Mouse (Mus musculus): ENCODE measurements around the gene Plaur. TPM values are rescaled to one million over a fixed set of nuclear protein-coding genes. Genes with fewer than 3 reads are reported as not detected.

Plaur gene
- 48.8 TPM for polyA plus RNA-seq (2014; fragmentation: Illumina TruSeq; extraction: RNeasy Lipid Tissue Mini Kit (QIAGEN cat#74804); ENCODE audit: insufficient read depth, low read depth, low replicate concordance)

DNA sequence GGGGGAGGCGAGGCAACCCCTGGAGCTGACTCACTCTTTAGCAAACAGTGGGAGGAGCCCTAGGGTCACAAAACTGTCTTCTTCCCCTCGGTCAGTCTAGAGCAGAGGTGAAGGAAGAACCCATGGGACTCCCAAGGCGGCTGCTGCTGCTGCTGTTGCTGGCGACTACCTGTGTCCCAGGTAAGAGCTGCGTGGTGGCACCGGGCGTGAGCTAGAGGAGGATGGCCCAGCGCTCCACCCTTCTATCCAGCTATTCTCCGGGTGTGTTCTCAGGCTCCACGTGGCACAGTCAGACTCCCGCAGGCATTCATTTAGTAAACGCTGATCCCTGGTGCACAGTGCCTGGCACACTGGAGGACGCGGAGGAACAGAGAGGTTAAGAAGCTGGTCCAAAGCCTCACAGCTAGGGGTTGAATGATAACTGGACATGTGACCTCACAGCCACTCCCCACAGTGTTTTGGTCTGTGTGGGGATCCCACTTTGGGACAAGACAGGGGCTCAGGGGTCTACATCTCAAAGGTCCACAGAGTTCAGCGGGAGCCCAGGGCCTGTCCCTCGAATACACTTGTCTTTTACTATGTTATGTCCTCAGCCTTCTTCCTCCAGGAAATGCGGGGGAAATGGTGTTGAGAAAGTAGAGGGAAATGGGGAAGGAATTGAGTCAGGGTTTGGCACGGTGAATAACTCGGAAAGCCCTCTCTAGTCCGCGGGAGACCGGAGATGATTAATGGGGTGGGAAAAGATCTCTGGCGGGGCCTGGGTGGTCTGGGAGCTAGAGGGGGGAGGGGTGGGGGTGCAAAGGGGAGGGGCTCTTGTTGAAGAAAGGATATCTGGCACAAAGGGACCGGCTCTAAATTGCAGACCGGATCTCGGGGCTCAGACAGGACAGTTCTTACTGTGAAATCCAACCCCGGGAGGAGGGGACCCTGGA, at the start of gene Plaur:
Plaur (plus strand) TSS at position 97 of the 932 bp plus-strand sequence.

DNA sequence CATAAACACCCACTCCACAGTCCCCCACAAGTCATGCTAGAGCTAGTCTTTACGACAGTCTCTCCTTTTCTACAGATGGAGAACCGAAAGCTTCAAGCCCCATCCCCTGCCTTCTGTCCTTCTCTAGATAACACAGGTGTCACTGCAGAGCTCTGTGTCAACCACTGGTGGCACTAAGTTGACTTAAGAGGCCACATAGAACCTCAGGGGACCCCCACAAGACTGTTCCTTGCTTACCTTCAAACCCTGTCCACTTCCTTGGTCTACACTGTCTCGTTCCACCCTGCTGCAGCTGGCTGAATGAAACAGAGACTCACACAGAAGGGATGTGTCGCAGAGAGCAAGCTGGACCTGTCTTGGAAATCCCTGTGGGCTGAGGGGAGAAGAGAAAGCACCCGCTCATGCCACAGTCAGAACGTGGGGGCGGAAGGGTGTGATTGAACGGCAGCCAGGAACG, 10.4 kb upstream of the Plaur start, which contains the start of gene Irgc1:
Irgc1 (minus strand) TSS at position 443 of the 457 bp plus-strand sequence.

DNA sequence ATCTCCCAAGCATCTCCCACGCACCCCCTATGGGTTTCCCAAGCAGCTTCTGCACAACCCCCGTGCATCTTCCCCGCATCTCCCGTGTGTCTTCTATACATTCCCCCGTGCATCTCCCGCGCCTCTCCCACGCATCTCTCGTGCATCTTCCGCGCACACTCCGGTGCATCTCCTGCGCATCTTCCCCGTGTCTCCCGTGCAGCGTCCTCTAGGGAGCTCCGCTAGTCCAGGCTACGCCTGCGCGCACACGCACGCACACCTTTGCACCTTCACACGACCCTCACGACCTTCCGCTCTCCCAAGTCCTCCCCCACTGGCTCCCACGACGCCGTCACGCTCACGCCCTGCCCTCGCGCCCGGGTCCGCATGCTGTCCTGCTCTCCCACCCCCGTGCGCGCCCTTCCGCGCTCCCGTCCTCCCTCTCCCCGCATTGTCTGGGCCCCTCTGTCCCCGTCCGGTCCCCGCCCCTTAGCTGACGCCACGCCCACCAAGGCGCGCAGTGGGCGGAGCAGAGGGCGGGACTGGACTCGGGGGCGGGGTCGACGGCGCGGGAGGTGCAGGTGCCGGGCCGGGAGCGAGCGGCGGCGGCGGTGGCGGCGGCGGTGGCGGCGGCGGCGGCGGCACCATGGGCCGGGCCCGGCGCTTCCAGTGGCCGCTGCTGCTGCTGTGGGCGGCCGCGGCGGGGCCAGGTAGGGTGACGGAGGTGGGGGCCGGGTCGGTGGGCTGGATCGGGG, 19.4 kb downstream of the Plaur start, which contains the start of gene Cadm4:
Cadm4 (plus strand) TSS at position 550 of the 734 bp plus-strand sequence.

DNA sequence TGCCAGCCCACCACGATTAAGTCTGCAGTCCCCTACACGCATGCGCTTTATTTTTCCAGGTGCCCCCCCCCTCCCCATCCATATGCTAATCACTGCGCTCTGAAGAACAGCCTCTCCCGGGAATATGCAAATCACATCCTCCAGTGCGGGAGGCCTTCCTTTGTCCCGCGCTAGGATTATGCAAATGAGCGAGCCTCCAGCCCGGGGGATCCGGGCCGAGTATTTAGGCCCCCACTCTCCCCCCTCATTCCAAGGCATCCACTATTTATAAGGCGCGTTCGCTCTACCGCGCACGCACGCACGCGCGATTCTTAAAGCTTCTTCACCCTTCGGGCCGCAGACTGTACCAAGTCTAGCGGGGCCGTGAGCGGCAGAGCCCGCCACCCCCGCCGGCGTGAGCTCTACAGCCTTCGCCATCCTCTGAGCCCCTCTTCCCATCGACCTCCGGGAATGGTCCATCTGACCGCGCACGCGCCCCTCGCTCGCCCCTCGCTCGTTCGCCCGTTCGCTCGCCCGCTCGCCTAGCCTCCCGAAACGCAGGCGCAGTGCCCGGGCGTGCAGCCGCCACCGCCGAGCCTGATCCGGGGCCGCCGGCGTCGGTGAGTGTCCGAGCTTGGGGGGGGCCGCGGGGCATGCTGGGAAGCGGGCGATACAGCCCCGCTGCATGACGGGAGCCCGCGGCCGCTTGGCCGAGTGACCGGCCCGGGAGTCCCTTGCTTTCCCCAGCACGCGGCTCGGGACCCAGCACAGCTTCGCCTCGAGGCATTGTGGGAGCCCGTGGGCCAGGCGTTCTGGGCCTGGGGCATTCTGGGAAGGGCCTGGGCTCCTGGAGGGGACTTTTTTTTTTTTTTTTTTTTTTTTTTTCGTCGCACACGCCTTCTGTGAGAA, 44.8 kb downstream of the Plaur start, which contains the start of gene Zfp428:
Zfp428 (plus strand) TSS at position 169 of the 888 bp plus-strand sequence.

DNA sequence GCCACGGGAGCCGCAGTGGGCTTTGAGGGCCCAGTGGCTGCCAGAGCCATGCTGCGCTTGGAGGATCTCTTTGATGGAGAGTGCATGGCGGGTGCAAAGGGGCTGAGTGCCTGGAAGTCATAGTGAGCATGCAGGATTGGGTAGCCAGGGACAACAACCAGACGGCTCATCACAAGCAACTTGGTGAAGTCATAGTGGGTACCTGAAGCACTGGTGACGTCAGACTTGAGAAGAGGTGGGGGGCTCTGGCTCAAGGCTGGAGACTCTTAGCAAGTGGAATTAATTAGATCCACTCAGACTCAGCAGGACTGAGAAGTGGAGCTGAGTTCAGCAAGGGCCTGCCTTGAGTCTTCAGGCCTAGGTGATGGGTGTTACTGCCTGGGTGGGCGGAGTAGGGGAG, 50.1 kb downstream of the Plaur start, which contains the start of gene AC161166.1:
AC161166.1 (minus strand) TSS at position 101 of the 400 bp plus-strand sequence.

Other genes with a start within 250 kb of the Plaur start
- gene Zfp109, start 224.9 kb upstream of the Plaur start, polyA plus RNA-seq (2014; fragmentation: Illumina TruSeq; extraction: RNeasy Lipid Tissue Mini Kit (QIAGEN cat#74804); ENCODE audit: insufficient read depth, low read depth, low replicate concordance), result 0.72 TPM
- gene Zfp108, start 207.7 kb upstream of the Plaur start, polyA plus RNA-seq (2014; fragmentation: Illumina TruSeq; extraction: RNeasy Lipid Tissue Mini Kit (QIAGEN cat#74804); ENCODE audit: insufficient read depth, low read depth, low replicate concordance), result 1.1 TPM
- gene Zfp93, start 192.1 kb upstream of the Plaur start, polyA plus RNA-seq (2014; fragmentation: Illumina TruSeq; extraction: RNeasy Lipid Tissue Mini Kit (QIAGEN cat#74804); ENCODE audit: insufficient read depth, low read depth, low replicate concordance), result 2.4 TPM
- gene Zfp61, start 161.3 kb upstream of the Plaur start, polyA plus RNA-seq (2014; fragmentation: Illumina TruSeq; extraction: RNeasy Lipid Tissue Mini Kit (QIAGEN cat#74804); ENCODE audit: insufficient read depth, low read depth, low replicate concordance), result 6.0 TPM
- gene Zfp94, start 145.8 kb upstream of the Plaur start, polyA plus RNA-seq (2014; fragmentation: Illumina TruSeq; extraction: RNeasy Lipid Tissue Mini Kit (QIAGEN cat#74804); ENCODE audit: insufficient read depth, low read depth, low replicate concordance), result 5.2 TPM
- gene Tescl, start 128.5 kb upstream of the Plaur start, polyA plus RNA-seq (2014; fragmentation: Illumina TruSeq; extraction: RNeasy Lipid Tissue Mini Kit (QIAGEN cat#74804); ENCODE audit: insufficient read depth, low read depth, low replicate concordance), result not detected
- gene Lypd5, start 113.3 kb upstream of the Plaur start, polyA plus RNA-seq (2014; fragmentation: Illumina TruSeq; extraction: RNeasy Lipid Tissue Mini Kit (QIAGEN cat#74804); ENCODE audit: insufficient read depth, low read depth, low replicate concordance), result not detected
- 4.4 TPM for gene Kcnn4, start 92.2 kb upstream of the Plaur start, polyA plus RNA-seq (2014; fragmentation: Illumina TruSeq; extraction: RNeasy Lipid Tissue Mini Kit (QIAGEN cat#74804); ENCODE audit: insufficient read depth, low read depth, low replicate concordance)
- gene Smg9, start 62.9 kb upstream of the Plaur start, polyA plus RNA-seq (2014; fragmentation: Illumina TruSeq; extraction: RNeasy Lipid Tissue Mini Kit (QIAGEN cat#74804); ENCODE audit: insufficient read depth, low read depth, low replicate concordance), result 13.7 TPM
- gene Irgc1, start 10.2 kb upstream of the Plaur start, polyA plus RNA-seq (2014; fragmentation: Illumina TruSeq; extraction: RNeasy Lipid Tissue Mini Kit (QIAGEN cat#74804); ENCODE audit: insufficient read depth, low read depth, low replicate concordance), result 0.29 TPM
- 8.8 TPM for gene Cadm4, start 19.5 kb downstream of the Plaur start, polyA plus RNA-seq (2014; fragmentation: Illumina TruSeq; extraction: RNeasy Lipid Tissue Mini Kit (QIAGEN cat#74804); ENCODE audit: insufficient read depth, low read depth, low replicate concordance)
- gene Zfp428, start 44.5 kb downstream of the Plaur start, polyA plus RNA-seq (2014; fragmentation: Illumina TruSeq; extraction: RNeasy Lipid Tissue Mini Kit (QIAGEN cat#74804); ENCODE audit: insufficient read depth, low read depth, low replicate concordance), result 2.8 TPM
- not detected for gene AC161166.1, start 50.0 kb downstream of the Plaur start, polyA plus RNA-seq (2014; fragmentation: Illumina TruSeq; extraction: RNeasy Lipid Tissue Mini Kit (QIAGEN cat#74804); ENCODE audit: insufficient read depth, low read depth, low replicate concordance)
- gene Irgq, start 68.2 kb downstream of the Plaur start, polyA plus RNA-seq (2014; fragmentation: Illumina TruSeq; extraction: RNeasy Lipid Tissue Mini Kit (QIAGEN cat#74804); ENCODE audit: insufficient read depth, low read depth, low replicate concordance), result 4.7 TPM
- not detected for gene Pinlyp, start 83.6 kb downstream of the Plaur start, polyA plus RNA-seq (2014; fragmentation: Illumina TruSeq; extraction: RNeasy Lipid Tissue Mini Kit (QIAGEN cat#74804); ENCODE audit: insufficient read depth, low read depth, low replicate concordance)
- 16.8 TPM for gene Xrcc1, start 83.8 kb downstream of the Plaur start, polyA plus RNA-seq (2014; fragmentation: Illumina TruSeq; extraction: RNeasy Lipid Tissue Mini Kit (QIAGEN cat#74804); ENCODE audit: insufficient read depth, low read depth, low replicate concordance)
- 11.8 TPM for gene Ethe1, start 125.1 kb downstream of the Plaur start, polyA plus RNA-seq (2014; fragmentation: Illumina TruSeq; extraction: RNeasy Lipid Tissue Mini Kit (QIAGEN cat#74804); ENCODE audit: insufficient read depth, low read depth, low replicate concordance)
- 0.08 TPM for gene Zfp575, start 125.2 kb downstream of the Plaur start, polyA plus RNA-seq (2014; fragmentation: Illumina TruSeq; extraction: RNeasy Lipid Tissue Mini Kit (QIAGEN cat#74804); ENCODE audit: insufficient read depth, low read depth, low replicate concordance)
- gene Phldb3, start 148.3 kb downstream of the Plaur start, polyA plus RNA-seq (2014; fragmentation: Illumina TruSeq; extraction: RNeasy Lipid Tissue Mini Kit (QIAGEN cat#74804); ENCODE audit: insufficient read depth, low read depth, low replicate concordance), result 2.1 TPM
- gene Lypd3, start 174.1 kb downstream of the Plaur start, polyA plus RNA-seq (2014; fragmentation: Illumina TruSeq; extraction: RNeasy Lipid Tissue Mini Kit (QIAGEN cat#74804); ENCODE audit: insufficient read depth, low read depth, low replicate concordance), result not detected
- not detected for gene Tex101, start 214.2 kb downstream of the Plaur start, polyA plus RNA-seq (2014; fragmentation: Illumina TruSeq; extraction: RNeasy Lipid Tissue Mini Kit (QIAGEN cat#74804); ENCODE audit: insufficient read depth, low read depth, low replicate concordance)
- not detected for gene BC049730, start 246.8 kb downstream of the Plaur start, polyA plus RNA-seq (2014; fragmentation: Illumina TruSeq; extraction: RNeasy Lipid Tissue Mini Kit (QIAGEN cat#74804); ENCODE audit: insufficient read depth, low read depth, low replicate concordance)